Mouse (Mus musculus) CH12.LX (cell line): ENCODE data around the gene Slc22a15. TPM values are rescaled to one million over a fixed set of nuclear protein-coding genes. Genes with fewer than 3 reads are reported as not detected.

Experiments used
- DNase-seq: peaks from one replicate; pipeline ENCODE4 v3.0.0-alpha.2; 2013; ENCODE audit errors: extremely low read depth
- H3K27ac ChIP-seq: 2 replicates; pipeline ENCODE4 v1.5.1; 2012; ENCODE audit warnings: low read depth, mild to moderate bottlenecking, control low read depth, moderate library complexity; ENCODE audit not compliant: insufficient read depth
- H3K27me3 ChIP-seq: replicated peaks from 2 replicates; pipeline ENCODE3; 2012; ENCODE audit warnings: inconsistent platforms
- H3K36me3 ChIP-seq, 2 experiments: replicated peaks in 1 of 2; 2 replicates each; pipeline versions ENCODE3 to v1.6.1; 2012; ENCODE audit warnings: inconsistent platforms in 1 of 2, low read length in 1 of 2, mild to moderate bottlenecking in 1 of 2, mixed read lengths in 1 of 2, moderate library complexity in 1 of 2; ENCODE audit not compliant: control insufficient read depth in 1 of 2, insufficient read depth in 1 of 2
- H3K4me1 ChIP-seq, 2 experiments: 2 replicates each; pipeline ENCODE4 v1.6.1; 2012; ENCODE audit warnings: inconsistent platforms in 1 of 2, moderate library complexity in 1 of 2; ENCODE audit not compliant: insufficient read depth in 2 of 2, control insufficient read depth in 1 of 2
- H3K4me2 ChIP-seq: 2 replicates; pipeline ENCODE4 v1.6.1; 2012; ENCODE audit warnings: low read depth, mild to moderate bottlenecking, control low read depth; ENCODE audit not compliant: poor library complexity, insufficient read depth, severe bottlenecking
- H3K4me3 ChIP-seq, 3 experiments: fragments of 150-350 bp in 1 of 3; sonication (generic) in 1 of 3; replicated peaks in 1 of 3; 2 replicates each; pipeline versions ENCODE3 to v1.5.1; 2011 to 2012; ENCODE audit warnings: low read depth in 2 of 3, low read length in 2 of 3, mild to moderate bottlenecking in 2 of 3, moderate library complexity in 2 of 3, control low read depth in 1 of 3, improper control_type of control experiment in 1 of 3, inconsistent platforms in 1 of 3, mixed read lengths in 1 of 3; ENCODE audit not compliant: poor library complexity in 1 of 3
- H3K79me2 ChIP-seq: replicated peaks from 2 replicates; pipeline ENCODE4 v1.6.1; 2012; ENCODE audit warnings: mild to moderate bottlenecking, moderate library complexity; ENCODE audit not compliant: control insufficient read depth, poor library complexity, insufficient read depth, severe bottlenecking; ENCODE audit errors: extremely low read depth
- H3K9ac ChIP-seq: 2 replicates; pipeline ENCODE4 v1.6.1; 2012; ENCODE audit warnings: low read depth, mild to moderate bottlenecking, control low read depth, moderate library complexity; ENCODE audit not compliant: insufficient read depth
- H3K9me3 ChIP-seq: replicated peaks from 2 replicates; pipeline ENCODE3; 2012; ENCODE audit warnings: low read length, inconsistent platforms, mixed read lengths
- BHLHE40 ChIP-seq: IDR thresholded peaks from 2 replicates; pipeline ENCODE4 v1.6.1; 2011; ENCODE audit warnings: mild to moderate bottlenecking, low read depth, low read length, improper control_type of control experiment
- CHD1 ChIP-seq: IDR thresholded peaks from 2 replicates; pipeline ENCODE4 v1.6.1; 2012; ENCODE audit warnings: low read depth, low read length, improper control_type of control experiment, inconsistent platforms
- CHD2 ChIP-seq: IDR thresholded peaks from 2 replicates; pipeline ENCODE4 v1.6.1; 2011; ENCODE audit warnings: low read length, improper control_type of control experiment
- GABPA ChIP-seq: IDR thresholded peaks from 2 replicates; pipeline ENCODE4 v1.6.1; 2012; ENCODE audit warnings: low read depth, low read length, improper control_type of control experiment, inconsistent platforms; ENCODE audit not compliant: insufficient replicate concordance
- HCFC1 ChIP-seq: IDR thresholded peaks from 2 replicates; pipeline ENCODE4 v1.6.1; 2012; ENCODE audit warnings: low read depth, mild to moderate bottlenecking, inconsistent platforms, low read length, improper control_type of control experiment
- JUN ChIP-seq: IDR thresholded peaks from 2 replicates; pipeline ENCODE4 v1.6.1; 2011; ENCODE audit warnings: low read depth, mild to moderate bottlenecking, low read length, improper control_type of control experiment, moderate library complexity; ENCODE audit not compliant: insufficient read depth
- KAT2A ChIP-seq: IDR thresholded peaks from 2 replicates; pipeline ENCODE4 v1.6.1; 2012; ENCODE audit warnings: low read length, improper control_type of control experiment, inconsistent platforms; ENCODE audit not compliant: insufficient replicate concordance
- MAFK ChIP-seq: IDR thresholded peaks from 2 replicates; pipeline ENCODE4 v1.6.1; 2011; ENCODE audit warnings: low read length, improper control_type of control experiment; ENCODE audit not compliant: insufficient replicate concordance
- MAX ChIP-seq: IDR thresholded peaks from 2 replicates; pipeline ENCODE4 v1.6.1; 2011; ENCODE audit warnings: low read length, improper control_type of control experiment
- MAZ ChIP-seq: IDR thresholded peaks from 2 replicates; pipeline ENCODE4 v1.6.1; 2012; ENCODE audit warnings: low read depth, mild to moderate bottlenecking, inconsistent platforms, low read length, improper control_type of control experiment, moderate library complexity
- MEF2A ChIP-seq: IDR thresholded peaks from 2 replicates; pipeline ENCODE4 v1.6.1; 2014; ENCODE audit warnings: low read depth, mild to moderate bottlenecking, inconsistent platforms, low read length, improper control_type of control experiment, borderline replicate concordance
- MXI1 ChIP-seq: IDR thresholded peaks from 2 replicates; pipeline ENCODE4 v1.6.1; 2011; ENCODE audit warnings: mild to moderate bottlenecking, low read depth, low read length, improper control_type of control experiment
- NELFE ChIP-seq: IDR thresholded peaks from 2 replicates; pipeline ENCODE4 v1.6.1; 2011; ENCODE audit warnings: low read depth, low read length, improper control_type of control experiment
- POLR2AphosphoS2 ChIP-seq: IDR thresholded peaks from 2 replicates; pipeline ENCODE4 v1.6.1; 2011; ENCODE audit warnings: low read depth, low read length, improper control_type of control experiment
- RCOR1 ChIP-seq: conservative IDR thresholded peaks from 2 replicates; pipeline ENCODE4 v1.6.1; 2012; ENCODE audit warnings: low read depth, mild to moderate bottlenecking, inconsistent platforms, low read length, improper control_type of control experiment
- SIN3A ChIP-seq: IDR thresholded peaks from 2 replicates; pipeline ENCODE4 v1.6.1; 2012; ENCODE audit warnings: low read length, improper control_type of control experiment, inconsistent platforms
- TBP ChIP-seq: conservative IDR thresholded peaks from 2 replicates; pipeline ENCODE4 v1.6.1; 2011; ENCODE audit warnings: low read depth, low read length, improper control_type of control experiment
- TCF12 ChIP-seq: IDR thresholded peaks from 2 replicates; pipeline ENCODE4 v1.6.1; 2014; ENCODE audit warnings: low read depth, mild to moderate bottlenecking, inconsistent platforms, low read length, improper control_type of control experiment
- USF1 ChIP-seq: IDR thresholded peaks from 2 replicates; pipeline ENCODE4 v1.6.1; 2014; ENCODE audit warnings: low read depth, mild to moderate bottlenecking, inconsistent platforms, low read length, improper control_type of control experiment
- USF2 ChIP-seq: conservative IDR thresholded peaks from 2 replicates; pipeline ENCODE4 v1.6.1; 2011; ENCODE audit warnings: low read depth, low read length, improper control_type of control experiment
- ZC3H11A ChIP-seq: IDR thresholded peaks from 2 replicates; pipeline ENCODE4 v1.6.1; 2012; ENCODE audit warnings: low read depth, mild to moderate bottlenecking, inconsistent platforms, low read length, improper control_type of control experiment
- ZKSCAN1 ChIP-seq: IDR thresholded peaks from 2 replicates; pipeline ENCODE4 v1.6.1; 2012; ENCODE audit warnings: low read depth, inconsistent platforms, low read length, improper control_type of control experiment, borderline replicate concordance
- ZMIZ1 ChIP-seq: IDR thresholded peaks from 2 replicates; pipeline ENCODE4 v1.6.1; 2012; ENCODE audit warnings: low read depth, mild to moderate bottlenecking, inconsistent platforms, low read length, improper control_type of control experiment
- ZNF384 ChIP-seq: IDR thresholded peaks from 2 replicates; pipeline ENCODE4 v1.6.1; 2012; ENCODE audit warnings: low read depth, low read length, improper control_type of control experiment, inconsistent platforms
- dilution Hi-C: fragments of 300-500 bp; cut with MboI; formaldehyde crosslinking; loops from 2 replicates; pipeline ENCODE4 v1.14.3; 2020; ENCODE audit warnings: low sequenced_read_pairs; ENCODE audit not compliant: extremely low pct_unique_long_range_greater_than_20kb, extremely low pct_ligation_motif_present
- in situ Hi-C: fragments of 300-500 bp; cut with MboI; formaldehyde crosslinking; loops from 3 replicates; pipeline ENCODE4 v1.14.3; 2019; ENCODE audit warnings: low sequenced_read_pairs, low pct_ligation_motif_present, low pct_unique_long_range_greater_than_20kb, mixed read lengths
- polyA plus RNA-seq: library from polyadenylated mRNA; unstranded; fragments of >175 nt; gene quantifications from 2 replicates; pipeline ENCODE4 v1.2.1, GENCODE M21; 2012; ENCODE audit warnings: low read depth; ENCODE audit not compliant: insufficient read length
- total RNA-seq, 2 experiments: library from RNA; depleted of rRNA; stranded (reverse); fragments of 300-350 nt in 1 of 2; fragments of >200 nt in 1 of 2; gene quantifications; 2 replicates each; pipeline ENCODE4 v1.2.3; 2012 to 2014

Slc22a15 gene
- total and polyA plus RNA-seq, 3 experiments, result 1.8 to 7.6 (median 4.5) TPM

DNA sequence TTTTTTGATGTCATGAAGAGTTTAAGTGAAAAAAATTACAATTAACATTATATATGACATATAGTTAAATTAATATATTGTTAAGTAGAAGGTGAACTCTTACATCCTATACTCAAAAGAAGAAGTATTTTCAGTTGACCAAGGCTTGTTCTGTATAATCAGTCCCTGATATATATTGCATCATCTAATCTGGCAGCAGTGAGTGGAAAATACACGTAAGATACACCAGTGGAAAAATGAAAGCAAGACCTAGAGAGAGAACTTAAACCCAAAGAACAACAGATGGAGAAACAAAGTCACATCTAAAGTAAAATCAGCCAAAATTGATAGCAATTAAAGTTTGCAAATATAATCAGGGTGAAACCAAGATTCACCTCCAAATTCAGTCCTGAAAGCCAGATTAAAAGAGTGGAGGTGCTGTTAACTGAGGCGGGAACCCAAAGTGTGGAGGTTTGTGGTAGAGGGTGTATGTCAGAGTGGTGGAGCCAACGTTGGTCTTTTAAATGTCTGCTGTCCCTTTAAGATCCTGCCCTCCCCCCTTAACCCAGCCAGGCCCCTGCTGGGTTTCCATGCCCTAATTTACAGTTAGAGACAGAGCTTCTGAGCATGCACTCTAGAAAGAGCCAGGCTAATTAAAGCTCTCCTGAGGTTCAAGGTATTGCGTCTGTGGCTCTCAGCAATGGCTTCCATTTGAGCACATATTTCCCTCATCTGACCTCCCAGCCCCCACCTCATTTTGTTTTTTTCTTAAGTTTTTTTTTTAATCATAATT is 5.0 kb upstream of the Slc22a15 start (continued):
- TF ChIP-seq CHD2 (peak; percentile 31; the same call in 1 of the 2 replicates), CHD1 (no peak), MAFK (no peak), ZKSCAN1 (no peak), NELFE (no peak), USF2 (no peak), ZC3H11A (no peak)

DNA sequence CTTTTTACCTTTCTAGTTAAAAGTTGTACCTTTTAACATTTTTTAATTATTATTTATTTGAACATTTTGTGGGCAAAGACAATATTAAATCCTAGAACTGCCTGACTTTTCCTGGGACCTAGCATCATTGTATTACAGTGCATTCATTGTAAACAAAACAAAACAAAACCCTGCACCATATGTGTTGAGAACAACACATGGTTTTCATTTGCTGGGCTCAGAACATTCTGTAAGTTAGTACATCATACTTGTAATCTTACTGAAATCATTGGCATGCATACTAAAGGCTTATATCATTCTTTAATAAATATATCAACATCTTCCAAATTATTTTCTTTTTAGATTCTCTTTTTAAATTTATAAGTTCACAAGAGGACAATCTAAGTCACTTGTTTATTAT is 2.4 kb upstream of the Slc22a15 start:
- dilution Hi-C loops, result no loop called here
- in situ Hi-C loops, result no loop called here
- no peak for DNase-seq
- Histone ChIP-seq H3K27me3 (no peaks in the 10 kb centered on the region), H3K27ac (no peak overlapping the region), H3K9me3 (no peaks in the 10 kb centered on the region), H3K4me3 (no peak overlapping the region)
- TF ChIP-seq ZNF384 (no peak), TBP (no peak), BHLHE40 (no peak), RCOR1 (no peak), JUN (no peak), MAX (no peak), NELFE (no peak), ZC3H11A (no peak), MXI1 (no peak), MEF2A (no peak), USF2 (no peak), POLR2AphosphoS2 (no peak), SIN3A (no peak)
- TF ChIP-seq, all 38 proteins: peak for 0
- peaks cover 5 to 8% of the 10 kb centered on the region in 2 experiments for H3K36me3 ChIP-seq
- H3K4me2 ChIP-seq, result no peak overlapping the region
- no peaks in the 10 kb centered on the region for H3K79me2 ChIP-seq
- peaks cover 7 to 28% of the 10 kb centered on the region in 2 experiments; a peak in 3 of 4 replicates for H3K4me1 ChIP-seq
- no peak overlapping the region for H3K9ac ChIP-seq

DNA sequence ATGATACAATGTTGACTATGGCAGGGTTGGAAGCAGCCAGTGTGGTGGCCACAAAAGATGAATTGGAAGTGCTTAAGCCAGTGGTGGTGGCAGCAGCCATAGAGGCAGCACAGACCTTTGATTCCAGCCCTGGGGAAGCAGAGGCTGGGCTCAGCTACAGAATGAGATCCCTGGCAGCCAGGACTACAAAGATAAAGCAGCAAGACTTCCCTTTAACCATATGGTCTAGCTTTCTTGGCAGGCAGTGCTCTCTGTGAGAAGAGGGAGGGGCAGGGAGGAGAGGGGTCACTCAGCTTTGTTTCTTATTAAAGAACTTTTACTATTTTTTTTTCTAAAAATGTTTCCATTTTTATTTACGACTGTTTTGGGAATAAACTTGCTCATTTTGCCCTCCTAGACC is 1.4 kb upstream of the Slc22a15 start:
- Histone ChIP-seq H3K27me3 (no peaks in the 10 kb centered on the region), H3K9ac (no peak overlapping the region), H3K36me3 (peaks cover 5 to 12% of the 10 kb centered on the region in 2 experiments), H3K4me1 (peaks cover 7 to 28% of the 10 kb centered on the region in 2 experiments; a peak in 3 of 4 replicates), H3K79me2 (no peaks in the 10 kb centered on the region), H3K4me3 (no peak overlapping the region), H3K4me2 (no peak overlapping the region), H3K27ac (no peak overlapping the region), H3K9me3 (no peaks in the 10 kb centered on the region)
- in situ Hi-C loops, result no loop called here
- dilution Hi-C loops, result no loop called here
- TF ChIP-seq CHD1 (no peak), ZKSCAN1 (no peak), USF1 (no peak), HCFC1 (no peak), KAT2A (no peak), ZMIZ1 (no peak), TCF12 (no peak), MAZ (no peak), ZNF384 (no peak), GABPA (no peak), TBP (no peak)
- no peak for DNase-seq
